15 mouse cellular contexts compared by ENCODE assay signal in genomic region chr1:194580539-194580938, GRCm38 (mm10).
"Had no signal": no experiment of that assay in that cellular context is flagged by ENCODE, and none has a peak within 500 bp of the region (broad histone marks: within the 10 kb centered on the region; RNA-seq: fewer than 3 reads in every experiment).

No protein-coding gene starts in this region.

- H3K27ac ChIP-seq: kidney, postnatal 0 days; layer of hippocampus, adult 2 months; liver, embryonic 15.5 days; stomach, embryonic 15.5 days had no signal

- H3K27me3 ChIP-seq: liver, embryonic 15.5 days; megakaryocyte, embryonic 14.5 days; stomach, embryonic 15.5 days had no signal

- H3K9ac ChIP-seq: liver, embryonic 15.5 days; lung, embryonic 14.5 days; stomach, embryonic 15.5 days had no signal

- ATAC-seq: intestine, postnatal 0 days; lung, postnatal 0 days had no signal

- H3K9me3 ChIP-seq: liver, embryonic 15.5 days; megakaryocyte, embryonic 14.5 days; stomach, embryonic 15.5 days had no signal

- H3K4me2 ChIP-seq: liver, embryonic 15.5 days; lung, embryonic 14.5 days; midbrain, embryonic 11.5 days; stomach, embryonic 15.5 days had no signal

- H3K4me3 ChIP-seq: layer of hippocampus, adult 2 months; liver, embryonic 15.5 days; megakaryocyte, embryonic 14.5 days; stomach, embryonic 15.5 days had no signal

- H3K4me1 ChIP-seq: liver, embryonic 15.5 days; megakaryocyte, embryonic 14.5 days; stomach, embryonic 15.5 days had no signal

- H3K36me3 ChIP-seq: liver, embryonic 15.5 days; stomach, embryonic 15.5 days had no signal

- DNase-seq: kidney, adult 2 months; kidney, postnatal 25 days; lung, embryonic 14.5 days; midbrain, embryonic 14.5 days; right cerebral cortex, postnatal 25 days; spleen, adult 18-20 months; thymus, postnatal 25 days had no signal
